Mouse (Mus musculus) cerebellum, adult 2 months (tissue): ENCODE measurements at regions not wholly inside any gene's neighbourhood (a gene's known extent, or its start where the extent isn't known, plus 50 kb on each side); places are given as distances from the start of the nearest gene placed in this dataset.

Source experiments
- CTCF ChIP-seq: fragments of 200-500 bp; IDR thresholded peaks from 2 replicates; pipeline ENCODE4 v1.5.1; 2011; ENCODE audit warnings: low read depth, mild to moderate bottlenecking, control low read depth, low read length, moderate library complexity, borderline replicate concordance; ENCODE audit not compliant: insufficient read depth
- POLR2A ChIP-seq: fragments of 200-500 bp; IDR thresholded peaks from 2 replicates; pipeline ENCODE4 v1.6.1; 2011; ENCODE audit warnings: low read length, control low read depth, borderline replicate concordance; ENCODE audit not compliant: insufficient read depth

DNA sequence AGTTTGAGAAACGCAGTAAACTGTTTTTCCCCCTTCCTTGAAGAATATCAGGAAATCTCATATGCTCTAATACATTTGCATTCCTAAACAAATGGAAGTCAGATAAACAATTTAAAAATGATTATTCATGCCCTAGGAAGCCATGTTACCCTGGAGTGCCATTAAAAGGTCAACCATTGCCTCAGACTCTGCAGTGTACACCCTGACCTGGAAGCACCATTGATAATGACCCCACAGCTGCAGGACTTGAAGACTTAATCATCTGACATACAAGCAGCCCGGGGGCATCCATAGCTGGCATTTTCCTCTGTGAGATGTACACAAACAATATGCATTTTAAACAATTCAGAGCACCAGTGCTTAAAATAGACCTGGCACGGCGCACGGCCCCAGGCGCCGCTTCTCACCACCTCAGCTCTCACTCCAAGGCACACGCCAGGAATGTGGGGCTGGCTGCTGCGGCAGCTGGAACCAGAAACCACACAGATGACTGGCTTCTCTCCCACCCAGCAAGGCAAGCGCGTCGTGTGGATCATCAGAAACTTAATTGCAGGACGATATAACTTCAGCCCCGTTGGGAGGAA lies 141.1 kb upstream of the Galnt5 start:
- no peak for TF ChIP-seq CTCF
- no peak for TF ChIP-seq POLR2A
